Mouse (Mus musculus) spleen, adult 2 months (tissue): ENCODE data around the gene Cryba2.

Experiments used
- CTCF ChIP-seq: fragments of 200-500 bp; IDR thresholded peaks from 2 replicates; pipeline ENCODE4 v1.5.1; 2011; ENCODE audit warnings: mild to moderate bottlenecking, inconsistent platforms; ENCODE audit not compliant: insufficient read depth, insufficient read length, insufficient replicate concordance; ENCODE audit errors: extremely low read depth
- POLR2A ChIP-seq: fragments of 200-500 bp; IDR thresholded peaks from 2 replicates; pipeline ENCODE4 v1.6.1; 2011; ENCODE audit warnings: low read depth, low read length, inconsistent platforms

GRCm38 (mm10) chr1:74858805-74859204 lies 34.1 kb downstream of the Cryba2 start:
- TF ChIP-seq POLR2A (no peak), CTCF (no peak)
